Mouse (Mus musculus): ENCODE measurements at regions not wholly inside any gene's neighbourhood (a gene's known extent, or its start where the extent isn't known, plus 50 kb on each side); places are given as distances from the start of the nearest gene placed in this dataset.

- ATAC-seq (replicated peaks; ENCODE audit: low read depth, poor library complexity, severe bottlenecking): no peak
These were observed 56.9 kb upstream of the Sox2 start for GRCm38 (mm10) chr3:34593279-34593678.

GRCm38 (mm10) chr3:34577896-34578530, 72.2 kb upstream of the Sox2 start:
- ATAC-seq (replicated peaks; ENCODE audit: low read depth, poor library complexity, severe bottlenecking): no peak

GRCm38 (mm10) chr3:34577115-34577514, 73.1 kb upstream of the Sox2 start:
- no peak for ATAC-seq (replicated peaks; ENCODE audit: low read depth, poor library complexity, severe bottlenecking)

- ATAC-seq (replicated peaks; ENCODE audit: low read depth, poor library complexity, severe bottlenecking): no peak
These were observed 74.0 kb upstream of the Sox2 start for GRCm38 (mm10) chr3:34576159-34576558.

- ATAC-seq (replicated peaks; ENCODE audit: low read depth, poor library complexity, severe bottlenecking): no peak
These were observed 75.4 kb upstream of the Sox2 start for GRCm38 (mm10) chr3:34574711-34575350.

GRCm38 (mm10) chr3:34573312-34573711, 76.9 kb upstream of the Sox2 start:
- no peak for ATAC-seq (replicated peaks; ENCODE audit: low read depth, poor library complexity, severe bottlenecking)

- ATAC-seq (replicated peaks; ENCODE audit: low read depth, poor library complexity, severe bottlenecking): no peak
These were observed 78.1 kb upstream of the Sox2 start for GRCm38 (mm10) chr3:34572081-34572480.

GRCm38 (mm10) chr3:34571630-34572029, 78.6 kb upstream of the Sox2 start:
- ATAC-seq (replicated peaks; ENCODE audit: low read depth, poor library complexity, severe bottlenecking): no peak

- ATAC-seq (replicated peaks; ENCODE audit: low read depth, poor library complexity, severe bottlenecking): no peak
These were observed 80.2 kb upstream of the Sox2 start for GRCm38 (mm10) chr3:34569998-34570397.

GRCm38 (mm10) chr3:34568086-34568650, 82.0 kb upstream of the Sox2 start:
- ATAC-seq (replicated peaks; ENCODE audit: low read depth, poor library complexity, severe bottlenecking): no peak

GRCm38 (mm10) chr3:34565386-34565785, 84.8 kb upstream of the Sox2 start:
- no peak for ATAC-seq (replicated peaks; ENCODE audit: low read depth, poor library complexity, severe bottlenecking)

- no peak for ATAC-seq (replicated peaks; ENCODE audit: low read depth, poor library complexity, severe bottlenecking)
These were observed 87.3 kb upstream of the Sox2 start for GRCm38 (mm10) chr3:34562893-34563292.

- no peak for ATAC-seq (replicated peaks; ENCODE audit: low read depth, poor library complexity, severe bottlenecking)
These were observed 88.5 kb upstream of the Sox2 start for GRCm38 (mm10) chr3:34561709-34562108.

GRCm38 (mm10) chr3:34559841-34560703, 90.1 kb upstream of the Sox2 start:
- ATAC-seq (replicated peaks; ENCODE audit: low read depth, poor library complexity, severe bottlenecking): no peak

- ATAC-seq (replicated peaks; ENCODE audit: low read depth, poor library complexity, severe bottlenecking): no peak
These were observed 91.2 kb upstream of the Sox2 start for GRCm38 (mm10) chr3:34558821-34559520.

GRCm38 (mm10) chr3:34552542-34553208, 97.5 kb upstream of the Sox2 start:
- no peak for ATAC-seq (replicated peaks; ENCODE audit: low read depth, poor library complexity, severe bottlenecking)

- no peak for ATAC-seq (replicated peaks; ENCODE audit: low read depth, poor library complexity, severe bottlenecking)
These were observed 99.1 kb upstream of the Sox2 start for GRCm38 (mm10) chr3:34551069-34551468.

GRCm38 (mm10) chr3:34550189-34550588, 100.0 kb upstream of the Sox2 start:
- no peak for ATAC-seq (replicated peaks; ENCODE audit: low read depth, poor library complexity, severe bottlenecking)

- ATAC-seq (replicated peaks; ENCODE audit: low read depth, poor library complexity, severe bottlenecking): no peak
These were observed 117.8 kb upstream of the Sox2 start for GRCm38 (mm10) chr3:34532451-34532850.

- ATAC-seq (replicated peaks; ENCODE audit: low read depth, poor library complexity, severe bottlenecking): no peak
These were observed 118.4 kb upstream of the Sox2 start for GRCm38 (mm10) chr3:34531836-34532235.
